Mouse (Mus musculus) cerebellum, adult (tissue): Measurements from ENCODE around the gene Cap1.
A peak's percentile ranks its signal among the peaks of the same experiment; 100 is the strongest.

Experiments
- ATAC-seq: cut with Nextera tagmentation; 2 replicates; pipeline ENCODE4 v1.9.2; 2017; ENCODE audit warnings: mild to moderate bottlenecking, moderate library complexity, mixed read lengths; ENCODE audit not compliant: insufficient number of reproducible peaks, low FRiP score, low TSS enrichment

The Cap1 gene

GRCm38 (mm10) chr4:122885768-122886578 lies at the start of gene Cap1:
Gene Cap1 (minus strand): TSS chr4:122886056.
- ATAC-seq, result peak; percentile 94

DNA sequence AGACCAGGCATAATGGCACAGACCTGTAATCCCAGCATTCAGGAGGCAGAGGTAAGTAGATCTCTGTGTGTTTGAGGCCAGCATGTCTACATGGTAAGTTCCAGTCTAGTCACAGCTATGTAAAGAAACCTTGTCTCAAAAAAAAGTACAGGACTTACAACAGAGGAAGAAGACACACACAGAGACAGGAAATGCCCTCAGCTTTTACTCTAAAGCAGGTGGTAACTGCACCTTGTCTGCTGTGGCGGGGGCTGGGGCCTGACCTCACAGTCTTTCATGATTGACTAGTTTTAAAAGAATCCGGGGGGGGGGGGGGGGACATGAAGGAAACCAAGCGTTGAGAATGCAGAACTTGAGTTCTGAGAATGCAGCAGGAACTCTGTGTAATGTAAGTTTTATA lies 48.0 kb upstream of the Cap1 start:
- no peak for ATAC-seq

DNA sequence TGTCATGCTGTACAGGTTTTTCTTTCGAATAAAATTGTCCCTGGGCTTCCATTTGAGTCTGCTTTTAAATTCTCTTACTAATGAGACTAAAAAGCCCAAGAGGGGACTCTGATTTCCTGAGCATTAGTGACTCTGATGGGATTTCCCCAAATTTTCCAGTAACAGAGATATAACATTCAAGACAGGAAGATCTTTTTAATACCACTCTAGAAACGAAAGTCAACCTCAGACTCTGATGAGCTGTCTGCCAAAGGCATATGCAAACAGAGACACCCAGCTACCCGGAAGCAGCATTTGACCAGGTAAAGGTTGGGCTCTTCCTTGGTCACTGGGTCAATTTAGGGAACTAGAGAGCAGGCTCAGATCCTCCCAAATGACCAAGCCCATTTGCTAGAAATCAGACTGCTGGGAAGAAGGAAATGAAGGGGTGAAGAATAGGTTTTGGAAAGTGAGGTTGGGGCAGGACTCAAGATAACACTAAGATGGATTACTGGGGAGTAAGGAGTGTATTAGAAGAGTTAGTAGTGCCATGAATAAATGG lies 47.3 kb upstream of the Cap1 start:
- ATAC-seq, result no peak

GRCm38 (mm10) chr4:122932239-122932978 lies 46.6 kb upstream of the Cap1 start:
- no peak for ATAC-seq

GRCm38 (mm10) chr4:122930939-122931590 lies 45.2 kb upstream of the Cap1 start:
- ATAC-seq, result no peak

DNA sequence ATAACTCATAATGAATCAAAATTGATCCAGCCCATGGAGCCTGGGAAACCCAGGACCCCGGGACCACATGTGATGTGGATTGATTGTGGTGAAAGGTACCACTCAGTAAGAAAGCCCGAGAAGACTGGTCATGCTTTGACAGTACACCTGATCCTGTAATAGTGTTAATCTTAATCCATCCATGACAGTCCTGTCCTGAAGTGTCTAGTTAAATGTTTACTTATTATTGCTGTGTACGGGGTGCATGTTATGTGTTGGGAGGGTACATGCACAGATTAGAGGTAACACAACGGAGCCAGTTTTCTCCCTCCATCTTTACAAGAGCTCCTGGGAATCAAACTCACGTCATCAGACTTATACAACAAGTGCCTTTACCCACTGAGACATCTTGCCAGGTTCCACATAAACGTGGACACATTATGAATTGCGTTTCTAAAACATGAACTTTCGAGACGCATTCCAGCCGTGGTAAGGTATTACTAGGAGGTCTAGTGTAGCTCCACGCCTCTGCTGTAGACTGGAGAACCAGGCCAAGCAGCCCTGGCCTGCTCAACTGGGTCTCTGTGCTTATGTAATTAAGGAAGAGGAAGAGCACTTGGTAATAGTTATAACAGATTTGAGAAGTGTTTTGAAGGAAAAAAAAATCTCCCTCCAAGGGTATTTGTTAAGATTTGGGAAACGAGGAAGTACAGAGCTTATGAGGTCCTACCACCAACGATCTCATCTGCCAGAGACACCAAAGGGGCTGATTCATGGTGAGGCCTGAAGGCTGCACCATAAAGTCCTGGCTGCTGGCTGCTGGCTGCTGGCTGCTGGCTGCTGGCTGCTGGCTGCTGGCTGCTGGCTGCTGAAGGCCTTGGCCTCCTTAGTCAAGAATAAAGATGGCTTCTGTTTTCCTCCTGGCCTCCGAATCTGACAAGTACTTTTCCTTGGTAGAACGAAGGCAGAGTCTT lies 37.8 kb upstream of the Cap1 start:
- ATAC-seq, result no peak

- no peak for ATAC-seq
Observed at GRCm38 (mm10) chr4:122922841-122923240, 37.0 kb upstream of the Cap1 start.

DNA sequence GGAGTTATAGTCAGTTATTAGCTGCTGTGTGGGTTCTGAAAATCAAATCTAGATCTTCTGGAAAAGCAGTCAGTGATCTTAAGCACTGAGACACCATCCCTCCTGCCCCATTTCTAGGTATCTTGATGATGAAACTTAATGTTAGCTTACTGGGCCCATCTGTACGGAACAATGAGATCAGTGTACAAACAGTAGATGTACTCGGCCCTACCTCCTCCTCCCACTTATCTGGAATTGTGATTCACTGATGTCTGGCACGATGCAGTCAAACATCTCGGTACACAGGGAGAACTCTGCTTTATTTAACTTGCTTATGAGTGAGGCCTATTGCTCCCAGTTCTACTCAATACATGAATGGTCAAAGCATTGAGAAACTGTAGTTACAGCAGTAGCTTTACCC lies 30.1 kb upstream of the Cap1 start:
- ATAC-seq, result no peak

DNA sequence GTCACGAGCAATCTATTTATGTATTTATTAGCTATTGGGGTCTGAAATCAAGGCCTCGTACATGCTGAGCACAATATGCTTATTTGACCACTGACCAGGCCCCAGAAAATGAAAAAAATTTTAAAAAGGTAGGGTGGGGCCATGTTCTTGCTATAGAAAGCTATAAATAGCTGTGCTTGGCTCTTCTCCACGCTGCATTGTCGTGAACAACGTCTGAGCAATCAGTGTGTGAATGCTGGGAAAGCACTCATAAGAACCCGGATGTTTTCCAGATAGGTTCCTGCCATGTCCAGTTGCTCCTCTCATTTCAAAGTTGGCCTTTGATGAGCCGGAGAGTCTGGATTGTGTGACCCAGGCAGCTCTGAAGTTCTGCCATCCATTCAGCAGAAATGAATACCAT lies 28.3 kb upstream of the Cap1 start:
- no peak for ATAC-seq

- ATAC-seq, result no peak
Observed at GRCm38 (mm10) chr4:122912613-122913012, 26.8 kb upstream of the Cap1 start.

DNA sequence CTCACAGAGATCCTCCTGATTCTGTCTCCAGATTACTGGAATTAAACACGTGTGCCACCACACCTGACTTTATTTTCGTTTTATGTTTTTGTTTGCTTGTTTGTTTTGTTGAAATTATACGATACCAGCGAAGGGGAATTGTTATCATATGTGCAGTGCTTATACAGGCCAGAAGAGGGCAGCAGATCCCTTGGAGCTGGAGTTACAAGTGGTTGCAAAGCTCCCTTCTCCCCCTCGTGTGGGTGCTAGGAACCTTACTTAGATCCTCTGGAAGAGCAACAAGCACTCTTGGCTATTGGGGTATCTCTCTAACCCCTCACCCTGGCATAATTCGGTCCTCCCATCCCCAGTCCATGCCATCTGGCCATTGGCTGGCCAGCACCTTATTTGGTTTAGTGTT lies 24.7 kb upstream of the Cap1 start:
- ATAC-seq, result no peak

DNA sequence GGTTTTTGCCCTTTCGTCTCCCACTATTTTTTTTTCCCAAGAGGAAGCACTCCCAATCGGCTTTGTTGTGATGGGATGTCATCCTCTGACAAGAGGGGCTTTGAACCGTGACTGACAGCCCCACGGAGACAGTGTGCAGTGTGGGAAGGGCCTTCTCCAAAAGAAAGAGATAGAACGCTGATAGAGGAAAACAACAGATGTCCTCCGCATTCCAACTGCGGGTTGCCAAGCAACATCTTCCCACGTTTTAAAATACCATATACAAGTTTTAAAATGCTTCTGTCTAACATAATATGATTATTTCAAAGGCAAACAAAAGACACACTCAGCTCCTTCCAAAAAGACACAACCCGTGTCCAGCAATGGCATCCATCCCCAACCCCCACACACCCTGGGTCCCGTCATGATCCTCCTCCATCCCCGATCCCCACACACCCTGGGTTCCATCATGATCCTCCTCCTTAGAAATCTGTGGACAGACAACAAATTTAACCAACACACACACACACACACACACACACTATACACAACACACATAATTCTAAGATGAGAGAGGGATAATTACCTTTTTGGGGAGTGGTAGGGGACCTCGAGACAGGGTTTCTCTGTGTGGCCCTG lies 23.8 kb upstream of the Cap1 start:
- ATAC-seq, result no peak

DNA sequence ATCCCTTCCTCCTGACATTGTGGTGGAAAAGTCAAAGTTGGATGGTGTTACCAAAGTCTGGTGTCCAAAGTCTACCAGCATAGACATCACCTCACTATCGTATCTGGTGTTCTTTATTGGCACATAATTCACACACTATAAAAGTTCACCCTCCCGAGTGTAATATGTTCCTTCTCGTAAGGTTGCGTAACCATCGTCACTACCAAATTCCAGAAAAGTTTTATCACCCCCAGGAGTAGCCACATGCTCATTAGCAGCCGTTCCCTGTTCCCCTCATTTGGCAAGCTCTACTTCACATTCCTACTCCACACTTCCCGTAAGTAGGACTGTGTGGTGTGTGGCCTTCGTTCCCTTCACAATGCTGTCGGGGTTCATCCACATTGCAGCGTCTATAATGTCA lies 19.5 kb upstream of the Cap1 start:
- no peak for ATAC-seq

- ATAC-seq, result no peak
Observed at GRCm38 (mm10) chr4:122903709-122904108, 17.9 kb upstream of the Cap1 start.

DNA sequence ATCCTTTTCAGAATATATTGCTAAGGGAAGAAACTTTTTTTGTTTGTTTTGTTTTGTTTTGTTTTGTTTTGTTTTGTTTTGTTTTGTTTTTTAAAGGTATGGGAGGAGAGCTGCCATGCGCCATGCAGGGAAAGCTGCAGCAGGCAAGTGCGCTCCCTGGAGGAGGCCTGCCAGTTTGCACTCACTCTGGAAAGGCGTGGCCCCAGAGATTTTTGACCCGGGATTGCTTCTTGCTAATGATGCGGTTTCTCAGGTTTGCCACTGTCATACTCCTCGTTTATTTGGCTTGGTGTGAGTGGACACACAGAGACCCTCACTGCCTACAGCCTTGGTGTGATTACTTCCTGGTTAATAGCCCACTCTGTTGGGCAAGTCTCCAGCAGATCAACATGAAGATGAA lies 16.3 kb upstream of the Cap1 start:
- no peak for ATAC-seq

GRCm38 (mm10) chr4:122898313-122898712 lies 12.5 kb upstream of the Cap1 start:
- no peak; the same call in 1 of the 2 replicates for ATAC-seq

DNA sequence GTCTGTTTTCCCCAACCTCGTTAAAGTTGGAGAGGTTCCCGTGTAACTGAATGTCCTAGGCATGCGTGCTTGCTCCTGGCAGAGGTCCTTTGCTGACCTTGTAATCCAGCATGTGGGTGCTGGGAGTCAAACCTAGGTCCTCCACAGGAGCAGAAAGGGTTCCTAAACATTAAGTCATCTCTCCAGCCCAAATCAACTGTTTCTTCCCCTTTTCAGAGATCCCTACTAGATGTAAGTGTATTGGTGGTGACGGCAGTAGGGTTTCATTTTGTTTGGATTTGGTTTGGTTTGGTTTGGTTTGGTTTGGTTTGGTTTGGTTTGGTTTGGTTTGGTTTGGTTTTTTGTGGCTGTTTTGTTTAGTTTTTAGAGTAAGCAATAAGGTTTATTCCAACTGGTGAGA lies 11.9 kb upstream of the Cap1 start:
- no peak for ATAC-seq

- no peak for ATAC-seq
Observed at GRCm38 (mm10) chr4:122892157-122892556, 6.3 kb upstream of the Cap1 start.

- no peak for ATAC-seq
Observed at GRCm38 (mm10) chr4:122891597-122891996, 5.7 kb upstream of the Cap1 start.
